Mouse (Mus musculus) liver, adult 2 months (tissue): ENCODE results near the gene Mybpc3. TPM values are rescaled to one million over a fixed set of nuclear protein-coding genes. Genes with fewer than 3 reads are reported as not detected.

Experiments used
- DNase-seq: peaks from one replicate; pipeline ENCODE4 v3.0.0-alpha.2; 2011; ENCODE audit warnings: low read depth, low spot score; ENCODE audit errors: extremely low read depth
- H3K27ac ChIP-seq: fragments of 200-500 bp; replicated peaks from 2 replicates; pipeline ENCODE4 v1.5.1; 2012; ENCODE audit warnings: low read depth, mild to moderate bottlenecking, control low read depth, inconsistent platforms, low read length; ENCODE audit not compliant: insufficient read depth
- H3K27me3 ChIP-seq: fragments of 200-500 bp; 2 replicates; pipeline ENCODE4 v1.6.1; 2012; ENCODE audit warnings: mild to moderate bottlenecking, moderate library complexity, low read length, inconsistent platforms; ENCODE audit not compliant: control insufficient read depth, insufficient read depth
- H3K36me3 ChIP-seq: fragments of 200-500 bp; 2 replicates; pipeline ENCODE4 v1.6.1; 2012; ENCODE audit warnings: low read length, inconsistent platforms; ENCODE audit not compliant: control insufficient read depth, insufficient read depth
- H3K4me1 ChIP-seq: fragments of 200-500 bp; 2 replicates; pipeline ENCODE4 v1.6.1; 2011; ENCODE audit warnings: low read length; ENCODE audit not compliant: control insufficient read depth, insufficient read depth
- H3K4me3 ChIP-seq: fragments of 200-500 bp; 2 replicates; pipeline ENCODE4 v1.5.1; 2011; ENCODE audit warnings: low read depth, mild to moderate bottlenecking, control low read depth, low read length, moderate library complexity; ENCODE audit not compliant: insufficient read depth
- H3K79me2 ChIP-seq: fragments of 200-500 bp; 2 replicates; pipeline ENCODE4 v1.6.1; 2012; ENCODE audit warnings: inconsistent platforms, mild to moderate bottlenecking, low read length, moderate library complexity; ENCODE audit not compliant: control insufficient read depth, insufficient read depth
- H3K9ac ChIP-seq: fragments of 200-500 bp; 2 replicates; pipeline ENCODE4 v1.6.1; 2012; ENCODE audit warnings: low read depth, mild to moderate bottlenecking, control low read depth, inconsistent platforms, low read length
- CTCF ChIP-seq: fragments of 200-500 bp; IDR thresholded peaks from 2 replicates; pipeline ENCODE4 v1.5.1; 2011; ENCODE audit warnings: low read depth, low read length, control low read depth
- POLR2A ChIP-seq: fragments of 200-500 bp; IDR thresholded peaks from 2 replicates; pipeline ENCODE4 v1.6.1; 2011; ENCODE audit warnings: low read length, control low read depth; ENCODE audit not compliant: insufficient read depth; ENCODE audit errors: extremely low read depth
- WGBS: fragments of 180-500 bp; shearing (Covaris S2); methylation state at CpG from one replicate; pipeline ENCODE4 v1.1.7; 2018; 5-methylcytosine and 5-hydroxymethylcytosine counted together
- polyA plus RNA-seq: library from polyadenylated mRNA; depleted of rRNA; stranded (reverse); fragments of >200 nt; gene quantifications from 2 replicates; pipeline ENCODE4 v1.2.3, GENCODE M21; 2012
- total RNA-seq: library from RNA; depleted of rRNA; stranded (reverse); fragments of >200 nt; gene quantifications from 2 replicates; pipeline ENCODE4 v1.2.3, GENCODE M21; 2014

The Mybpc3 gene
- total and polyA plus RNA-seq, 2 experiments: 0.04 TPM; not detected in 1

DNA sequence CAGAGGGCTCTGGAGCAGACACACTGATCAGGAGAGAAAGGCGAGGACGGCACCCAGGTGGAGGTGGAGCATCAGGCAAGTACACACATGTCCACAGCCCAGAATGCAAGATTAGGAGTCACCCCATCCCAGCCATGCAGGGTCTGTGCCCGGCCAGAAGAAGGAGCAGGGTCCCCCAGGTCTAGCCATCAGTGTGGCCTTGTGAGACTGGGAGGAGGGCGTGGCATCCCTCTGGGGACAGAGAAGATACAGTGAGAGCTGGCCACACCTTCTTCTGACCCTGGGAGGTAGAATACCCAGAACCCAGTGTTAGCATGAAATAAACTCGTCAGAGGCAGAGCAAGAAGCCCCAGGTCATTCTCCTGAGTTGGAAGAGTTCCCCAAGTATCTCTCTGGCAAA lies 21.4 kb downstream of the Mybpc3 start:
- no peak for TF ChIP-seq POLR2A
- H3K9ac ChIP-seq: no peak overlapping the region
- no peak for DNase-seq
- 79% methylated on average over 5 of the region's 5 CpGs for WGBS
- no peak overlapping the region for H3K27ac ChIP-seq
- H3K4me3 ChIP-seq: no peak overlapping the region
- H3K79me2 ChIP-seq: no peaks in the 10 kb centered on the region
- no peaks in the 10 kb centered on the region for H3K4me1 ChIP-seq
- H3K36me3 ChIP-seq: peaks cover 25% of the 10 kb centered on the region
- no peaks in the 10 kb centered on the region for H3K27me3 ChIP-seq

DNA sequence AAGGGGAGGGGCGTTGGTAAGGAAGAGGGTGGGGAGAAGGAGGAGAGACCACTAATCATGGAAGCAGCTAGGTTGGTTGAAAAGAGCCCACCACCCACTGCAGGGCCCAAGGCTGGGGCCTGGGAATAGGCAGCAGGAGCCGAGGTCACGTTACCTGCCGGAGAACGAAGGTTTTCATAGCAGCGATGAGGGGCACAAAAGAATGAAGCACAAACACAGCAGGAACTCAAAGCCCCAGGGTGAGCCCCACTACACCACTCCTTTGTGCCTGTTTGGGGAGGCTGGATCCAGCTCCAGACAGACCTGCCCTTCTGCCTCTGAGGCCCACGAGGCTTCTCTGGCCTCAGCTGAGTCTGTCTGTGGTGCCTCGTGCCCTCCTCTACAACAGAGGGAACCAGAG lies 21.8 kb downstream of the Mybpc3 start:
- H3K36me3 ChIP-seq: peaks cover 27% of the 10 kb centered on the region
- no peak overlapping the region for H3K4me3 ChIP-seq
- WGBS: 92% methylated on average over 8 of the region's 8 CpGs
- H3K4me1 ChIP-seq: no peaks in the 10 kb centered on the region
- H3K27me3 ChIP-seq: no peaks in the 10 kb centered on the region
- H3K79me2 ChIP-seq: no peaks in the 10 kb centered on the region
- no peak overlapping the region for H3K27ac ChIP-seq
- TF ChIP-seq POLR2A (no peak), CTCF (no peak)
- no peak for DNase-seq
- no peak overlapping the region for H3K9ac ChIP-seq

DNA sequence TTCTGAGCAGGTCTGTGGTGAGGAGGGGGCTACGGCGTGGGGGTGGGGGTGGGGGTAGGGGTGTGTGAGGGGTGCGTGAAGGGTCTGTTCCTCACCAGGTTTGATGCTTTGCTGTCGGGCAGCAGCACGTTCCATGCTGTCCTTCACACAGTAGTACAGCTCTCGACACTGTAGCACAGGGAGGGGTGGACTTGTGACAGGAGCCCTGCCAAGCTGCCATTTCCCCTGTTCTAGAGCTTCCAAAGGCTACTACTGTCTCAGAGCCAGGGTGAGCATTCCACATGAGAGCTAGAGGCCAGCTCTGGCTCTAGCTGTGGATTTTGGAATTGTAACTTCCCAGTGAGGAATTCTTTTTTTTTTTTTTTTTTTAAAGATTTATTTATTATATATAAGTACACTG lies 25.0 kb downstream of the Mybpc3 start:
- no peaks in the 10 kb centered on the region for H3K79me2 ChIP-seq
- WGBS: over 99% methylated on average over 6 of the region's 6 CpGs
- no peak for DNase-seq
- TF ChIP-seq POLR2A (no peak), CTCF (no peak)
- peaks cover 36% of the 10 kb centered on the region for H3K36me3 ChIP-seq
- no peak overlapping the region for H3K27ac ChIP-seq
- H3K4me3 ChIP-seq: no peak overlapping the region
- no peak overlapping the region for H3K9ac ChIP-seq
- H3K27me3 ChIP-seq: no peaks in the 10 kb centered on the region
- H3K4me1 ChIP-seq: no peaks in the 10 kb centered on the region

DNA sequence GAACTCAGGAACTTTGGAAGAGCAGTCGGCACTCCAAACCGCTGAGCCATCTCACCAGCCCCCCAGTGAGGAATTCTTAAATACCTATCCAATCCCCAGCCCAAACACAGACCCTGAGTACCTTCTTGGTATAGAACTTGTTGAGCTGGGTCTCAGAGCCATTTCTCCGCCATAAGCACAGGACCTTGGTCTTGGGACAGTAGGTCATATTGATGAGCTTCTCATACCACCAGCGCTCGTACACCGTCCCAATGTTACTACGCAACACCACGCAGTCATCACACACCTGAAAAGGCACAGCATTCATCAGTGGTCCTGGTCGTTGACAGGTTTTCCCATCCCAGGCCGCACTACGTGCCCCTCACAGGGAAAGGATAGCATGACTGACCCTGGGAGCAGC lies 25.5 kb downstream of the Mybpc3 start:
- H3K4me1 ChIP-seq: no peaks in the 10 kb centered on the region
- no peaks in the 10 kb centered on the region for H3K27me3 ChIP-seq
- no peak for DNase-seq
- H3K79me2 ChIP-seq: no peaks in the 10 kb centered on the region
- H3K4me3 ChIP-seq: no peak overlapping the region
- peaks cover 36% of the 10 kb centered on the region for H3K36me3 ChIP-seq
- 98% methylated on average over 11 of the region's 11 CpGs for WGBS
- TF ChIP-seq CTCF (no peak), POLR2A (no peak)
- no peak overlapping the region for H3K27ac ChIP-seq
- H3K9ac ChIP-seq: no peak overlapping the region

DNA sequence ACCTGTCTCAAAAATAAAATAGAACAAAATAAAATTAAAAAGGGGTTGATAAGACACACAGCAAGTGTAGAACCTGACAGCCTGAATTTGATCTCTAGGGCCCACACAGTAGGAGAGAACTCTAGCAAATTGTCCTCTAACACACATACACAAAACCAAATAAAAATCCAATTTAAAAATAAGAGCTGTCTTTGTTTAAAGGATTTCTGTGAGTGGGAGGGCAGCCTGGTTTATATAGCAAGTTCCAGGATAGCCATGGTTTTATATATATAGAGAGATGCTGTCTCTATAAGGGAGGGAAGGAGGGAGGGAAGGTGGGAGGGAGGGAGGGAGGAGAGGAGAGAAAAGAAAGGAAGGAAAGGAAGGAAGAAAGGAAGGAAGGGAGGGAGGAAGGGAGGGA lies 30.2 kb downstream of the Mybpc3 start:
- TF ChIP-seq CTCF (no peak), POLR2A (no peak)
- no peaks in the 10 kb centered on the region for H3K27me3 ChIP-seq
- H3K9ac ChIP-seq: no peak overlapping the region
- DNase-seq: no peak
- H3K79me2 ChIP-seq: no peaks in the 10 kb centered on the region
- H3K4me1 ChIP-seq: peaks cover 10% of the 10 kb centered on the region
- H3K27ac ChIP-seq: no peak overlapping the region
- H3K36me3 ChIP-seq: peaks cover 15% of the 10 kb centered on the region; the same call in 1 of the 2 replicates
- H3K4me3 ChIP-seq: no peak overlapping the region

DNA sequence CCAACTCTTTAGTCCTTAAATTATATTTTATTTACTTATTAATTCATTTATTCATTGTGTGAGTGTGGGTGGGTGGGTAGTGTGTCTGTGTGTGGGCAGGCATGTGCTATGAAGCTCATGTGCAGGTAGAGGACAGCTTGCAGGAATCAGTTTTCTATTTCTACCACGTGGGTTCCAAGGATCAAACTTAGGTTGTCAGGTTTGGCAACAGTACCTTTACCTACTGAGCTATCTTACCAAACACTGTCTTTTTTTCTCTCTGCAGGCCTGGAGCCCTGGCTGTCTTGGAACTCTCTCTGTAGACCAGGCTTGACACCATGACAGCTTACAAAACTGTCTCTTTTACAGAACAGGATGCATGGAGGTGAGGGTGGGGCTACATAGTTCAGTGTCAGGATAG lies 33.4 kb downstream of the Mybpc3 start:
- Histone ChIP-seq H3K4me1 (peaks cover 18% of the 10 kb centered on the region), H3K36me3 (peaks cover 4% of the 10 kb centered on the region; the same call in 1 of the 2 replicates), H3K27ac (peak overlapping the region; percentile 83), H3K27me3 (no peaks in the 10 kb centered on the region), H3K9ac (no peak overlapping the region), H3K4me3 (no peak overlapping the region), H3K79me2 (no peaks in the 10 kb centered on the region)
- TF ChIP-seq CTCF (no peak), POLR2A (no peak)
- peak; percentile 93 for DNase-seq
- 27% methylated on average over 1 of the region's 1 CpGs for WGBS
